Mouse (Mus musculus) central nervous system, embryonic 18 days (tissue): ENCODE results near the gene Apex1. TPM values are rescaled to one million over a fixed set of nuclear protein-coding genes. Genes with fewer than 3 reads are reported as not detected.

Experiments
- polyA plus RNA-seq: library from polyadenylated mRNA; depleted of rRNA; stranded (reverse); fragments of >200 nt; gene quantifications from 2 replicates; pipeline ENCODE4 v1.2.3, GENCODE M21; 2012; rRNA removed

The Apex1 gene
- polyA plus RNA-seq, result 136 and 142 TPM in 2 replicates

DNA sequence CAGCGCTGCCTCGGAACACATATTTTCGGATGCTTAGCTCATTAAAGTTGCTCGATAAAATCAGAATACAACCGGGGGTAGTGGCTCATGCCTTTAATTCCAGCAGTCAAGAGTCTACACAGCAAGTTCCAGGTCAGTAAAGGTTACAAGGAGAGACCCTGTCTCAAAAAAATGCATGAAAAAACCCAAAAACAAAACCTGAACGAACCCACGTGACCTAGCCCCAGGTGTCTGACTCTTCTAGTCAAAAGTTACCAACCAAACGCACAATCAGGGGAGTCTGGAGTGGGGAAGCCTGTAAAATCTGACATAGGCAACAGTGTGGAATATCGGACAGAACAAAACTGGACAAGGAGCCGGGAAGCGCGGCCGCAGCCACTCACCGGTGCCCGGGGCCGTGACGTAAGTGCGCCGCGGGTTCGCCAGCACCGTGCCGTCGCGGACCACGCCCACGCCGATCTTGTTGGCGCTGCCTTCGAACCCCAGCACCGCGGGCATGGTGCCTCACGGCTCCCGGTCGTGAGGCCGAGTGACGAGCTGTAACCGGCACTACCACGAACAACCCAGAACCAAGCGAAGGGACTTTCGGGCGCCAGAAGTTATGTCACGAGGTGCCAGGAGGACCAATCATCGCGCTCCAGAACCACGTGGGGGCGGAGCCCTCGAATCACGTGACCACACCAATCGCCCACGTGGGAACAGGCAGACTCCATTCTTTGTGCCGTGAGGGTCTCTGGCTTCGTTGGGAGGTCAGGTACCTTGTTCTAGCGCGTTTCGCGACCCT, at the start of gene Apex1, which contains the start of gene Osgep:
Apex1 (plus strand) TSS at position 688 of the 784 bp plus-strand sequence.
Osgep (minus strand) TSS at position 613 of the 784 bp plus-strand sequence.

DNA sequence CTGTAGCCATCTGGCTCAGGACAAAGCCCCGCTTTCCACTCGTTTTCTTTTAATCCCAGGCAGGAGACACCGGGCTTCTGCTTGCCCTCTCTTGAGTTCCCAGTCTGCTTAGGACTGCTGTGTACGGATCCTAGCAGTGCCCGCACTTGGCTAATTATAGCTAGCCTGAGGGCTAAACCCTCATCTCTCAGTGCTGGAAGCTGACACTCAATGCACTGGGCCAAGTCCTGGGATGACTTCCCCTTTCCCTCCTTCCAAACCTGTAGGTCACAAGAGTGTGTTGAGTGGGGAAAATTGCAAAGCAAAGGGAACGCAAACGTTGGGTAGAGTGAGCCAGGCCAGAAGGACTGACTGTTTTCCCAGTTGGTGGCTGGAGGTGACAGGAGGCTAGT, 27.4 kb upstream of the Apex1 start, which contains the start of gene Klhl33:
Klhl33 (minus strand) TSS at position 134 of the 392 bp plus-strand sequence.

DNA sequence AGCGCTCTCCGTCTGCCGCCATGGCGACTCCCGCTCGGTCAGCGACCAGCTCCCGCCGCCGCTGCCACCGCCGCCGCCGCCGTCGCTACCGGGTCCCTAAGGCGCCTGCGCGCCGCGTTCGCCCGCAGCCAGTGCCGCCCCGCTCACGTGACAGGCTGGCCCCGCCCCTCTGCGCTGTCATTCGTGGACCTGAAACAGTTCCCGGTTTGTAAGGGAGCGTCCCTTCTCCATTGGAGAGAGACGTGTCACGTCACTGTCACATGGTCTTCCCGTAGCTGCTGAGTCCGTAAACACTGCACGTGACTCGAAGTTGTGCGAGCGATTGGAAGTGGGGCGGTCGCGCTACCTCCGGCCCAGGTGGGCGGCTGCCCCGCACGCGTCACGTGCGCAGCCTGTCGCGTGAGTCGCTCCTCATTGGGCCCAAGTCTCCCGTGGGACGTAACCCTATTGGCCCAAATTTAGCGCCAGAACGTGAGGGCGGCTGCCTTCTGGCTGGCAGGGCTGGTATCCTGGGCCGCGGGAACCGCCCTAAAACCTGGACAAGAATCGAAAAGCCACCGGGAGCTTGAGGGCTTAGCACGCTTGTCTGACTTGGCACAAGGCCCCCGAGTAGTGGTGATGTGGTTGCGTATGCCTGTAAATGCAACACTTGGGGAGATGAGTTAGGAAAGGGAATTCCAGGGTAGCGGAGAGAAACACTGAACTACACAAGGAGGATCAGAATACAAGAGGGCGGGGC, 6.2 kb downstream of the Apex1 start, which contains the start of the genes Pip4p1 and Pnp:
Pip4p1 (minus strand) TSS at position 103 of the 739 bp plus-strand sequence.
Pnp (plus strand) TSS at position 329 of the 739 bp plus-strand sequence.

DNA sequence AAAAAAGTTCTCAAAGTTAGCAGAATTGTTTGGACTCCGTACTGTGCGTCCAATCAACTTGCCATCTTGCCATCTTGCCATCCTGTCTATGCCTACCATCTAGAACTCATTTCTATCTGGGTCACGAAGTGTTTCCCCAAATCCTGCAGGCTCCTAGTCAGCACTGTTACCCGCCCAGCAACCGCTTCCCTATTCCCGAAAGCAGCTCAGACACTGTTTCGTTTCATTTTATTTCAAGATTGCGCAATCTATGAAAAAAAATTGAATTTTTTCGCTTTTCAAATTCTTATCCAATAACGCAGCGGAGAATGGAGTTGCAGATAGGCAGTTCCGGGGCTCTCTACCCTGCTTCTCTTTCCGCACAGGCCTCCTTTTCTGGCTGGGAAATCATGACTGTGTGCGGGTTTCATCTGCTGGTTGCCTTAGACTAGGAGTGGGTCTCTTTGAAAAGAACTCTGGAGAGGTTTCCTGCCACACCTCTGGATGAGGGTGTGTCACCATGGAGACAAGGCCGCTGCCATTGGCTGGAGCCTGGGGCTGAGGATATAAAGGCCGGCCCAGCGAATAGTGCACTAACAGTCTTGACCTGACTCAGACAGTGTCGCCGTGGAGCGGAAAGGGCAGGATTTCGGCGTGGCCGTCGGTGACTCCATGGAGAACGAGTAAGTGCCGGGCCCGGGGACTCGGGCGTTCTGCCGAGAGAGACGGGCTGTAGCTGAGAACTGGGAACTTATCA, 19.3 kb downstream of the Apex1 start, which contains the start of gene Gm49342:
Gm49342 (plus strand) TSS at position 586 of the 736 bp plus-strand sequence.

DNA sequence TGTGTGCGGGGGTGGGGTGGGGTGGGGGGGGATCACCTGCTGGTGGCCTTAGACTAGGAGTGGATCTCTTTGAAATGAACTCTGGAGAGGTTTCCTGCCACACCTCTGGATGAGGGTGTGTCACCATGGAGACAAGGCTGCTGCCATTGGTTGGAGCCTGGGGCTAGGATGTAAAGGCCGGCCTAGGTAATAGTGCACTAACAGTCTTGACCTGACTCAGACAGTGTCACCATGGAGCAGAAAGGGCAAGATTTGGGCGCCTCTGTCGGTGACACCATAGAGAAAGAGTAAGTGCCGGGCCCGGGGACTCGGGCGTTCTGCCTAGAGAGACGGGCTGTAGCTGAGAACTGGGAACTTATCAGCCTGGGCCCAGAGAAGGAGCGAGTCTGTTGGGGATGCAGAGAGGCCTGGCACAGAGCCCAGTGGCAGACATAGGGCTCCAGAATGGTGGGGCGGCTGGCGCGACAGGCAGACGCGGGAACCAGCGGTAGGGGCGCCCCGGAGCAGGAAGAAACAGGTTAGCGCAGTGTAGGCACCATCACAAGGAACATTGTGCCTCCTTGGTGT, 31.3 kb downstream of the Apex1 start, which contains the start of gene Pnp2:
Pnp2 (plus strand) TSS at position 51 of the 567 bp plus-strand sequence.

Other genes starting within 250 kb of the Apex1 start
- gene Olfr747, start 231.8 kb upstream of the Apex1 start, polyA plus RNA-seq, result not detected in 2 replicates
- gene Olfr748, start 217.6 kb upstream of the Apex1 start, polyA plus RNA-seq, result not detected in 2 replicates
- gene Olfr749, start 179.9 kb upstream of the Apex1 start, polyA plus RNA-seq, result not detected in 2 replicates
- 110 and 120 TPM in 2 replicates for gene Ttc5, start 139.4 kb upstream of the Apex1 start, polyA plus RNA-seq
- 0.05 TPM in 1 of 2 replicates, not detected in the other for gene Ccnb1ip1, start 117.2 kb upstream of the Apex1 start, polyA plus RNA-seq
- 64.8 and 70.7 TPM in 2 replicates for gene Parp2, start 117.1 kb upstream of the Apex1 start, polyA plus RNA-seq
- 3.6 and 4.7 TPM in 2 replicates for gene Tep1, start 54.4 kb upstream of the Apex1 start, polyA plus RNA-seq
- 2.2 and 2.5 TPM in 2 replicates for gene Klhl33, start 27.5 kb upstream of the Apex1 start, polyA plus RNA-seq
- gene Osgep, start 75 bp upstream of the Apex1 start, polyA plus RNA-seq, result 104 and 110 TPM in 2 replicates
- 154 and 167 TPM in 2 replicates for gene Pip4p1, start 5.9 kb downstream of the Apex1 start, polyA plus RNA-seq
- gene Pnp, start 6.1 kb downstream of the Apex1 start, polyA plus RNA-seq, result 20.7 and 23.4 TPM in 2 replicates
- 18.3 and 19.4 TPM in 2 replicates for gene Gm49342, start 19.5 kb downstream of the Apex1 start, polyA plus RNA-seq
- 0.56 and 0.95 TPM in 2 replicates for gene Pnp2, start 31.0 kb downstream of the Apex1 start, polyA plus RNA-seq
- 0.06 TPM in 1 of 2 replicates, not detected in the other for gene Rnase10, start 82.8 kb downstream of the Apex1 start, polyA plus RNA-seq
- not detected in 2 replicates for gene Rnase9, start 116.9 kb downstream of the Apex1 start, polyA plus RNA-seq
- gene Rnase11, start 125.2 kb downstream of the Apex1 start, polyA plus RNA-seq, result not detected in 2 replicates
- gene Rnase12, start 132.7 kb downstream of the Apex1 start, polyA plus RNA-seq, result not detected in 2 replicates
- 0.03 and 0.06 TPM in 2 replicates for gene Olfr750, start 149.5 kb downstream of the Apex1 start, polyA plus RNA-seq
- gene Rnase4, start 166.1 kb downstream of the Apex1 start, polyA plus RNA-seq, result 20.0 and 20.9 TPM in 2 replicates
- 5.3 and 5.4 TPM in 2 replicates for gene Ang, start 166.2 kb downstream of the Apex1 start, polyA plus RNA-seq
- not detected in 2 replicates for gene Eddm3b, start 189.5 kb downstream of the Apex1 start, polyA plus RNA-seq
- gene Rnase6, start 198.9 kb downstream of the Apex1 start, polyA plus RNA-seq, result 1.1 and 1.2 TPM in 2 replicates
- 0.31 and 0.36 TPM in 2 replicates for gene Rnase1, start 221.8 kb downstream of the Apex1 start, polyA plus RNA-seq
- gene Rnase2b, start 237.3 kb downstream of the Apex1 start, polyA plus RNA-seq, result not detected in 2 replicates